Mouse (Mus musculus) urinary bladder, postnatal 10 days (tissue): ENCODE measurements around the gene Vmn1r70.

Experiments used
- DNase-seq: peaks from one replicate; pipeline ENCODE4 v3.0.0; 2022; ENCODE audit warnings: low spot score

Vmn1r70 gene

DNA sequence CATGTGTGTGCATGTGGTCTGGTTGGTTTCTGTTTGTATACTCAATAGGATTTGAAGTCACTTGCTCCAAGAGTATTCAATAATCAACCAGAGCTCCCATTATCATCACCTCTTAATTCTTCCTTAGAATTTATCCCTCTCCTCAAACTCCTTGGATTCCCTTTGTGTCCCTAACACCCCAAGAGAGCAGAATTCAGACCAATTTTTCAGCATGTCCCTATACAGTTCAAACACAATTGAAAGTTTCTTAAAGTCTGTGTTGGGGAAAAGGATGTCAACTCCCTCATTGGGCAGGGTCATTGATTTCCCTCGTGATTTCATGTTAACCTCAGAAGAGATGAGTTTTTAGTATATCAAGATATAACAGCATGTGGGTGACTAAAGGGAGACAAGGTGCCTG is at the start of gene Vmn1r70:
Gene Vmn1r70, plus strand, starts transcription at position 301 of the 400 bp plus-strand sequence.
- no peak for DNase-seq

DNA sequence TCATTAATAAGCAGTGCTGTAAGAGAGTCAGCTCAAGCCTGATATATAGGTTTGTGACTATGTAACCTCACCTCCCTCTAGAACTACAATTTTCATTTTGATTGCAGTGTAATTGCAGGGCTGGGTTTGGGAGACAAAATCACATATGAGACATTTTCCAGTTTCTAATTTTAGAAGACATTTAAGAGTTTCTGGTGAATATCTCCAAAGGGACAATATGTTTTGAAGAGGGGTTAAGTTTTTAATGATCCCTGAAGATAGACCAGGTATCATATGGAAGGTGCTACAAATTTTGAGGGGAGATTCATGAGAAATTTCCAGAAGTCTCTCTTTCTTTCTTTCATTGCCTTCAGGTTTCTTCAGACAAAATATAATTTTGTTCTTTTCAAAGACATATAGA is 17.8 kb upstream of the Vmn1r70 start, which contains the start of gene Vmn1r69:
Gene Vmn1r69, minus strand, starts transcription at position 101 of the 400 bp plus-strand sequence.
- no peak for DNase-seq
